Mouse (Mus musculus) heart, postnatal 0 days (tissue): ENCODE results near the gene Inava.

Source experiments
- CTCF ChIP-seq: IDR thresholded peaks from 2 replicates; pipeline ENCODE4 v1.5.1; 2016; ENCODE audit warnings: antibody characterized with exemption, control low read depth, low read depth
- EP300 ChIP-seq: IDR thresholded peaks from 2 replicates; pipeline ENCODE4 v1.6.1; 2016; ENCODE audit warnings: antibody characterized with exemption, low read depth

GRCm38 (mm10) chr1:136178741-136179140 lies 55.3 kb downstream of the Inava start:
- TF ChIP-seq CTCF, result no peak
- TF ChIP-seq EP300, result no peak
